Mouse (Mus musculus) thymus, postnatal 10 days (tissue): Measurements from ENCODE around the gene Kcnk10.
A peak's percentile ranks its signal among the peaks of the same experiment; 100 is the strongest.

Experiments
- DNase-seq, 2 experiments: peaks; one replicate each; pipeline ENCODE4 v3.0.0; 2021; ENCODE audit warnings: low spot score in 2 of 2

Kcnk10 gene

GRCm38 (mm10) chr12:98519866-98520567 is 58.1 kb downstream of the Kcnk10 start:
- DNase-seq = no peak

- no peak for DNase-seq
Measured at GRCm38 (mm10) chr12:98505601-98506000, 72.5 kb downstream of the Kcnk10 start.

GRCm38 (mm10) chr12:98501528-98502280 is 76.4 kb downstream of the Kcnk10 start:
- no peak for DNase-seq

- DNase-seq = no peak
Measured at GRCm38 (mm10) chr12:98501045-98501444, 77.1 kb downstream of the Kcnk10 start.

GRCm38 (mm10) chr12:98481460-98481859 is 96.7 kb downstream of the Kcnk10 start:
- no peak for DNase-seq

- no peak for DNase-seq
Measured at GRCm38 (mm10) chr12:98481048-98481447, 97.1 kb downstream of the Kcnk10 start.

GRCm38 (mm10) chr12:98477673-98478461 is 100.2 kb downstream of the Kcnk10 start:
- no peak for DNase-seq

GRCm38 (mm10) chr12:98471232-98471631 is 106.9 kb downstream of the Kcnk10 start:
- DNase-seq = no peak

- no peak for DNase-seq
Measured at GRCm38 (mm10) chr12:98470097-98470496, 108.0 kb downstream of the Kcnk10 start.

- no peak for DNase-seq
Measured at GRCm38 (mm10) chr12:98467793-98468192, 110.3 kb downstream of the Kcnk10 start.

- peak in 1 of 2 experiments; percentile 26 for DNase-seq
Measured at GRCm38 (mm10) chr12:98459889-98460288, 118.2 kb downstream of the Kcnk10 start.

GRCm38 (mm10) chr12:98458944-98459343 is 119.2 kb downstream of the Kcnk10 start:
- no peak for DNase-seq

GRCm38 (mm10) chr12:98458516-98458915 is 119.6 kb downstream of the Kcnk10 start:
- no peak for DNase-seq

GRCm38 (mm10) chr12:98453161-98453560 is 124.9 kb downstream of the Kcnk10 start:
- DNase-seq = no peak

- no peak for DNase-seq
Measured at GRCm38 (mm10) chr12:98452646-98453045, 125.5 kb downstream of the Kcnk10 start.

- no peak for DNase-seq
Measured at GRCm38 (mm10) chr12:98445637-98446036, 132.5 kb downstream of the Kcnk10 start.

- DNase-seq = no peak
Measured at GRCm38 (mm10) chr12:98444860-98445259, 133.2 kb downstream of the Kcnk10 start.

GRCm38 (mm10) chr12:98443754-98444153 is 134.4 kb downstream of the Kcnk10 start:
- DNase-seq = no peak

GRCm38 (mm10) chr12:98438080-98438479 is 140.0 kb downstream of the Kcnk10 start:
- no peak for DNase-seq

GRCm38 (mm10) chr12:98430683-98431082 is 147.4 kb downstream of the Kcnk10 start:
- DNase-seq = no peak

- DNase-seq = no peak
Measured at GRCm38 (mm10) chr12:98421340-98421739, 156.8 kb downstream of the Kcnk10 start.

- DNase-seq = no peak
Measured at GRCm38 (mm10) chr12:98419849-98420248, 158.3 kb downstream of the Kcnk10 start.
